ENCODE assay signal across 17 mouse cellular contexts in genomic region chr14:79018564-79018963, GRCm38 (mm10).
"Had no signal": no experiment of that assay in that cellular context is flagged by ENCODE, and none has a peak within 500 bp of the region (broad histone marks: within the 10 kb centered on the region; RNA-seq: fewer than 3 reads in every experiment).

No protein-coding gene starts in this region.

- H3K4me3 ChIP-seq: kidney, embryonic 15.5 days; left cerebral cortex, adult 2 months; liver, embryonic 12.5 days; liver, embryonic 15.5 days; midbrain, embryonic 12.5 days; myocyte; neural tube, embryonic 13.5 days had no signal

- H3K36me3 ChIP-seq: kidney, embryonic 15.5 days; liver, embryonic 12.5 days; liver, embryonic 15.5 days; midbrain, embryonic 12.5 days; neural tube, embryonic 13.5 days had no signal

- H3K27ac ChIP-seq: kidney, embryonic 15.5 days; left cerebral cortex, adult 2 months; liver, embryonic 12.5 days; liver, embryonic 15.5 days; macrophage; midbrain, embryonic 12.5 days; neural tube, embryonic 13.5 days had no signal

- H3K27me3 ChIP-seq: kidney, embryonic 15.5 days; liver, embryonic 12.5 days; liver, embryonic 15.5 days; midbrain, embryonic 12.5 days; neural tube, embryonic 13.5 days had no signal

- DNase-seq: kidney, adult 11 months; kidney, adult 8-10 months; kidney, postnatal 10 days; kidney, postnatal 36 days; layer of hippocampus, postnatal 36 days; lung, embryonic 14.5 days; thymus, adult 18-20 months; thymus, postnatal 36 days had no signal

- H3K9ac ChIP-seq: kidney, embryonic 15.5 days; liver, embryonic 12.5 days; liver, embryonic 15.5 days; lung, embryonic 14.5 days; midbrain, embryonic 12.5 days; neural tube, embryonic 13.5 days had no signal

- H3K9me3 ChIP-seq: kidney, embryonic 15.5 days; liver, embryonic 12.5 days; liver, embryonic 15.5 days; midbrain, embryonic 12.5 days; neural tube, embryonic 13.5 days had no signal

- H3K4me2 ChIP-seq: kidney, embryonic 15.5 days; liver, embryonic 12.5 days; liver, embryonic 15.5 days; lung, embryonic 14.5 days; midbrain, embryonic 12.5 days; neural tube, embryonic 13.5 days had no signal

- H3K4me1 ChIP-seq: kidney, embryonic 15.5 days; liver, embryonic 12.5 days; liver, embryonic 15.5 days had no signal

- ATAC-seq: liver, embryonic 12.5 days; midbrain, embryonic 16.5 days had no signal
